Mouse (Mus musculus) intestine, postnatal 0 days (tissue): ENCODE results near the gene Akr1d1. TPM values are rescaled to one million over a fixed set of nuclear protein-coding genes. Genes with fewer than 3 reads are reported as not detected.

ENCODE experiments used
- ATAC-seq: fragments of 200-750 bp; cut with Nextera tagmentation; 2 replicates; pipeline ENCODE4 v1.8.0; 2017; ENCODE audit warnings: mild to moderate bottlenecking, moderate TSS enrichment, moderate library complexity
- H3K27ac ChIP-seq: fragments of 300-500 bp; sonication (generic); 2 replicates; pipeline ENCODE4 v1.5.1; 2014; ENCODE audit warnings: mild to moderate bottlenecking, low read depth, low read length, moderate library complexity
- H3K27me3 ChIP-seq: fragments of 300-500 bp; sonication (generic); replicated peaks from 2 replicates; pipeline ENCODE4 v1.6.1; 2014; ENCODE audit warnings: low read length, mixed read lengths; ENCODE audit not compliant: control insufficient read depth, insufficient read depth
- H3K36me3 ChIP-seq: fragments of 300-500 bp; sonication (generic); 2 replicates; pipeline ENCODE4 v1.6.1; 2014; ENCODE audit warnings: mild to moderate bottlenecking, moderate library complexity; ENCODE audit not compliant: control insufficient read depth, insufficient read depth
- H3K4me1 ChIP-seq: fragments of 300-500 bp; sonication (generic); replicated peaks from 2 replicates; pipeline ENCODE4 v1.6.1; 2014; ENCODE audit warnings: antibody characterized with exemption, low read length, mixed read lengths; ENCODE audit not compliant: control insufficient read depth, insufficient read depth
- H3K4me2 ChIP-seq: fragments of 300-500 bp; sonication (generic); replicated peaks from 2 replicates; pipeline ENCODE4 v1.6.1; 2014; ENCODE audit warnings: low read depth, mild to moderate bottlenecking, moderate library complexity
- H3K4me3 ChIP-seq: fragments of 300-500 bp; sonication (generic); 2 replicates; pipeline ENCODE4 v1.5.1; 2014; ENCODE audit warnings: low read depth, low read length
- H3K9ac ChIP-seq: fragments of 300-500 bp; sonication (generic); 2 replicates; pipeline ENCODE4 v1.6.1; 2014; ENCODE audit warnings: mild to moderate bottlenecking, low read depth, low read length
- H3K9me3 ChIP-seq: fragments of 300-500 bp; sonication (generic); 2 replicates; pipeline ENCODE4 v1.6.1; 2016; ENCODE audit warnings: mixed run types; ENCODE audit not compliant: control insufficient read depth
- CTCF ChIP-seq: sonication (generic); IDR thresholded peaks from 2 replicates; pipeline ENCODE4 v1.5.1; 2016; ENCODE audit warnings: low read depth, mild to moderate bottlenecking, control low read depth, antibody characterized with exemption, moderate library complexity
- WGBS: fragments of 180-500 bp; shearing (Covaris S2); extraction: QIAGEN DNeasy Blood & Tissue Kit; methylation state at CpG from one replicate; pipeline ENCODE4 v1.1.7; 2014; 5-methylcytosine and 5-hydroxymethylcytosine counted together
- polyA plus RNA-seq: library from polyadenylated mRNA; unstranded; fragments of >200 nt; fragmentation: Nextera tagmentation; extraction: Ambion mirVana; gene quantifications from 2 replicates; pipeline ENCODE4 v1.2.1, GENCODE M21; 2015

The Akr1d1 gene
- polyA plus RNA-seq, 1 experiment from 2014 or later, result 0.51 TPM

DNA sequence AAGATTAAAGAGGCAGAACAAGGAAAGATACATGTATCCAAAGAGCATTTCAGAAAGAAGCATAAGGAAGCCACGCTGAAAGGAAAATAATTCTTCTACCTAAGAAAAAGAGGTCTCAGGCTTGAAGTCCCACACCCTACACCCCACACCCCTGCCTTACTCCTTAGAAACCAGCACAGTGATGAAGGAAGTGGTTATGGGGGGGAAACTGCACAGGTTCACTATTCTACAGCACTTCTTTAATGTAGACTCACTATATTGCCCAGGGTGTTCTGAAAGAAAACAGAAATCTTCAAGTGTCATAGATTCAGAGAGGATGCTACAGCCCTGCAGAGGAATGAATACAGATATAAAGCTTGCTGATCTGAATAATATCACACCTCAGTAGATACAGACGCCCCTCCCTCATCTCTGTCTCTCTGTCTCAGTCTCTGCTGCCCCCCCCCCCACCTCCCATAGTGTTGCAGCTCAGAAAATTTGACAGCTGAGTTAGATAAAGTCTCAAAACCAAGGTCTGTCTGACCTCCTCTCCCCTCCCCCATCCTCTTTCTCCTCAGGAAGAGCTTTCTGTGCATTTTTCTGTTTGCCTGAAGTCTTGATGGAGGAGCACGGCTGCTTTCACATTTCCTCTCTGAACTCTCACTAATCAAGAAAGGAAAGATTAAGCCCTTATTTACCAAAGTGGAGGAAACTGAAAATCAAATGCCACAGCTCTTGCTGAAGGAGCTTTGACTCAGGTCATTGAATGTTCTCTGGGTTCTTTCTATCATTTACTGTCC lies 77.7 kb downstream of the Akr1d1 start:
- no peak overlapping the region for H3K9ac ChIP-seq
- no peaks in the 10 kb centered on the region for H3K36me3 ChIP-seq
- WGBS, result 51% methylated on average over 3 of the region's 3 CpGs
- 0 out of 2 replicates have a peak, but pooled peaks cover 2% of the 10 kb centered on the region for H3K4me1 ChIP-seq
- no peak overlapping the region for H3K27ac ChIP-seq
- no peaks in the 10 kb centered on the region for H3K27me3 ChIP-seq
- H3K4me2 ChIP-seq, result no peak overlapping the region
- ATAC-seq, result no peak
- no peak for TF ChIP-seq CTCF
- no peaks in the 10 kb centered on the region for H3K9me3 ChIP-seq
- H3K4me3 ChIP-seq, result no peak overlapping the region

DNA sequence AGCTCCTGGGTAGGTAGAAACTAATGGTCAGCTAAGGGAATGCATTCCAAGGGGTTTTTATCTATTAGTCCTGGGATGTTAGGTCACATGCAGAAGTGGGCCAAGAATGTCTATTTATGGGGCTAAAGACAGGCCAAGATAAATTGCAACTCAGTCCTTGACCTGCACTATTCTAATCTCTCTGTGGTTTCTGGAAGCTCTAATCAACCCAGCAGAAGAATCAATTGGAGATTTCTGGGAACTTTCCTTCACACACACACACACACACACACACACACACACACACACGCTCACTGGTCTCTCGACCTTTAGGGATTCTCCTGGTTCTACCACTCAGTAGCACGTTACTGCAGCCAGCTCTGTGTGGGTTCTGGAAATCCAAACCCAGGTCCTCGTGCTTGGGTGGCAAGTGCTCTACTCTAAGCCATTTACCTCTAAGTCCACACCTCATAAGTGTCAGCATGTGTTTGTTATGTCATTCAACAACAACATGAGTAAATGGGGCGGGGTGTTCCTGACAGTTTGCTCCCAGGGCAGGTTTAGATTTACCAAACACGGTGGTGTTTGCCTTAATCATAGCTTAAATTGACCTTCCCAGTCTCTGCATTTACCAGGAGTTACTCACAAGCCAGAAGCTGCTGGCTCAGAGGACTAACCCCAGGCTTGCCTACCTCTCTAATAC lies 82.8 kb downstream of the Akr1d1 start:
- Histone ChIP-seq H3K9ac (no peak overlapping the region), H3K36me3 (no peaks in the 10 kb centered on the region), H3K9me3 (no peaks in the 10 kb centered on the region), H3K4me3 (no peak overlapping the region), H3K4me2 (no peak overlapping the region), H3K4me1 (no peaks in the 10 kb centered on the region), H3K27ac (no peak overlapping the region), H3K27me3 (no peaks in the 10 kb centered on the region)
- ATAC-seq, result no peak
- no peak for TF ChIP-seq CTCF
- WGBS, result 74% methylated on average over 6 of the region's 6 CpGs

DNA sequence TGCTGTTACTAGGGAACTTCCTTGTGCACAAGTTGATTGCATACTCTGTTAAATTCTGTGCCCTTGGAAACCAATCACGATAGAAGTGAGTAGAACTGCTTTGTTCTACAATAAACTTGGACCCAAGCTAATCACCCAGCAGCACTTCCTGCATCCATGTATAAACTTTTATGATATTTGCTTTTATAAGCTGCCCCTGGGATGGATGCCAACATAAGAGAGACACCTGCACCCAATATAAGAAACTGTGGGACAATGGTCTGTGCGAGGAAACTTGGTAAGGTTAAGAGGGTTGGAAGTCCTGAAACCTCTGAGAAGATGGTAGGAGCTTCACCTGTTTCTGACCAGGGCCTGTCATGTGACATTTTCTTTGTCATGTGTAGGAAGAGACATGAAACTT lies 85.5 kb downstream of the Akr1d1 start:
- Histone ChIP-seq H3K4me3 (no peak overlapping the region), H3K27me3 (no peaks in the 10 kb centered on the region), H3K4me2 (no peak overlapping the region), H3K27ac (no peak overlapping the region), H3K9me3 (no peaks in the 10 kb centered on the region), H3K4me1 (no peaks in the 10 kb centered on the region), H3K9ac (no peak overlapping the region), H3K36me3 (no peaks in the 10 kb centered on the region)
- 32% methylated on average over 2 of the region's 2 CpGs for WGBS
- ATAC-seq, result peak; percentile 85
- TF ChIP-seq CTCF, result no peak

GRCm38 (mm10) chr6:37616136-37616535 lies 86.2 kb downstream of the Akr1d1 start:
- Histone ChIP-seq H3K9ac (no peak overlapping the region), H3K9me3 (no peaks in the 10 kb centered on the region), H3K36me3 (no peaks in the 10 kb centered on the region), H3K27ac (no peak overlapping the region), H3K4me2 (no peak overlapping the region), H3K4me3 (no peak overlapping the region), H3K27me3 (no peaks in the 10 kb centered on the region), H3K4me1 (no peaks in the 10 kb centered on the region)
- no peak for ATAC-seq
- no peak for TF ChIP-seq CTCF
- 95% methylated on average over 7 of the region's 7 CpGs for WGBS

GRCm38 (mm10) chr6:37617431-37618011 lies 87.5 kb downstream of the Akr1d1 start:
- no peak for TF ChIP-seq CTCF

More at GRCm38 (mm10) chr6:37617431-37618011, 87.5 kb downstream of the Akr1d1 start:
- no peak for ATAC-seq
- H3K4me3 ChIP-seq, result no peak overlapping the region
- H3K9ac ChIP-seq, result no peak overlapping the region
- no peak overlapping the region for H3K4me2 ChIP-seq
- WGBS, result 41% methylated on average over 10 of the region's 10 CpGs
- no peaks in the 10 kb centered on the region for H3K9me3 ChIP-seq
- no peak overlapping the region for H3K27ac ChIP-seq
- H3K27me3 ChIP-seq, result no peaks in the 10 kb centered on the region
- H3K4me1 ChIP-seq, result no peaks in the 10 kb centered on the region
- H3K36me3 ChIP-seq, result no peaks in the 10 kb centered on the region

Other genes with a start within 250 kb of the Akr1d1 start
- gene Dgki, start 230.0 kb upstream of the Akr1d1 start, polyA plus RNA-seq, result 0.34 and 0.42 TPM in 2 replicates
- 9.9 and 10.0 TPM in 2 replicates for gene Creb3l2, start 88.0 kb upstream of the Akr1d1 start, polyA plus RNA-seq